Mouse (Mus musculus) granulocyte monocyte progenitor cell, adult 5-6 weeks (primary cell): ENCODE results near the gene Trir. TPM values are rescaled to one million over a fixed set of nuclear protein-coding genes. Genes with fewer than 3 reads are reported as not detected.

ENCODE experiments used
- ATAC-seq: replicated peaks from 2 replicates; pipeline ENCODE4 v1.8.0; 2016; ENCODE audit warnings: mild to moderate bottlenecking, moderate TSS enrichment, inconsistent platforms; ENCODE audit not compliant: poor library complexity, severe bottlenecking
- total RNA-seq, 2 experiments: library from RNA; stranded (forward) in 1 of 2; stranded (reverse) in 1 of 2; fragments of 200-712, 200-1000 nt in 1 of 2; fragments of >200 nt in 1 of 2; fragmentation: Nextera tagmentation in 1 of 2; gene quantifications; 2 replicates each; pipeline ENCODE4 v1.2.3; 2014 to 2017

Trir gene
- total RNA-seq (2014; fragmentation: Nextera tagmentation) (112 and 128 TPM in 2 replicates), total RNA-seq (2017) (245 and 280 TPM in 2 replicates)

GRCm38 (mm10) chr8:85026670-85027515 lies at the start of gene Trir:
TSS of gene Trir (plus strand) at chr8:85026823.
- ATAC-seq: peak; percentile 77

GRCm38 (mm10) chr8:84977435-84978247 lies 49.0 kb upstream of the Trir start:
- peak; percentile 6 for ATAC-seq

GRCm38 (mm10) chr8:84978248-84978940 lies 48.2 kb upstream of the Trir start, which contains the start of gene Junb:
TSS of gene Junb (minus strand) at chr8:84978718.
- peak; percentile 38 for ATAC-seq

- ATAC-seq: peak; percentile 45
Measured at GRCm38 (mm10) chr8:84979599-84980421, 46.8 kb upstream of the Trir start.

GRCm38 (mm10) chr8:84980622-84981358 lies 45.8 kb upstream of the Trir start:
- no peak for ATAC-seq

- ATAC-seq: no peak
Measured at GRCm38 (mm10) chr8:84981644-84982498, 44.8 kb upstream of the Trir start.

GRCm38 (mm10) chr8:84982499-84983011 lies 44.1 kb upstream of the Trir start:
- no peak for ATAC-seq

GRCm38 (mm10) chr8:84984294-84985048 lies 42.2 kb upstream of the Trir start:
- no peak for ATAC-seq

GRCm38 (mm10) chr8:84985049-84985683 lies 41.5 kb upstream of the Trir start:
- ATAC-seq: peak; percentile 34

- ATAC-seq: peak; percentile 56
Measured at GRCm38 (mm10) chr8:84985684-84986378, 40.8 kb upstream of the Trir start.

GRCm38 (mm10) chr8:84986379-84986945 lies 40.2 kb upstream of the Trir start:
- ATAC-seq: no peak

- ATAC-seq: no peak
Measured at GRCm38 (mm10) chr8:84987388-84987787, 39.2 kb upstream of the Trir start.

- ATAC-seq: no peak
Measured at GRCm38 (mm10) chr8:84987903-84988302, 38.7 kb upstream of the Trir start.

- no peak for ATAC-seq
Measured at GRCm38 (mm10) chr8:84989311-84989731, 37.3 kb upstream of the Trir start.

- peak; percentile 41 for ATAC-seq
Measured at GRCm38 (mm10) chr8:84989810-84990209, 36.8 kb upstream of the Trir start.

GRCm38 (mm10) chr8:84990349-84990748 lies 36.3 kb upstream of the Trir start, which contains the start of gene Hook2:
TSS of gene Hook2 (plus strand) at chr8:84990603.
- peak; percentile 70 for ATAC-seq
